Mouse (Mus musculus): Measurements from ENCODE around the gene Samd14.
"Not testable (repeated sequence)": the region's sequence is repeated elsewhere in the genome, so short reads cannot be mapped to it uniquely, and the experiment has no call there.

- TF ChIP-seq GATA1 (IDR thresholded peaks at IDR 0.05; ENCODE audit: borderline replicate concordance, low read length); FLI1 (IDR thresholded peaks at IDR 0.05; ENCODE audit: low read length): not testable (repeated sequence)
These were observed 1.2 kb downstream of the Samd14 start for GRCm38 (mm10) chr11:95010841-95011403.
